Mouse (Mus musculus): ENCODE results near the gene Klk1b5.
"Not testable (repeated sequence)": the region's sequence is repeated elsewhere in the genome, so short reads cannot be mapped to it uniquely, and the experiment has no call there.

Gene Klk1b5

GRCm38 (mm10) chr7:44215645-44216044 lies at the start of gene Klk1b5:
Klk1b5 (plus strand) TSS chr7:44215945.
- no peak for DNase-seq (ENCODE audit: low spot score in 2 of 2)

GRCm38 (mm10) chr7:44179299-44180045 lies 36.3 kb upstream of the Klk1b5 start:
- DNase-seq (ENCODE audit: low spot score in 2 of 2) = no peak

GRCm38 (mm10) chr7:44186516-44186915 lies 29.2 kb upstream of the Klk1b5 start:
- not testable (repeated sequence) for DNase-seq (ENCODE audit: low spot score in 2 of 2)

GRCm38 (mm10) chr7:44187936-44188335 lies 27.8 kb upstream of the Klk1b5 start, which contains the start of gene Klk1b24:
Klk1b24 (plus strand) TSS chr7:44188236.
- DNase-seq (ENCODE audit: low spot score in 2 of 2) = not testable (repeated sequence)

GRCm38 (mm10) chr7:44193466-44193865 lies 22.3 kb upstream of the Klk1b5 start:
- DNase-seq (ENCODE audit: low spot score in 2 of 2) = not testable (repeated sequence)

- DNase-seq (ENCODE audit: low spot score in 2 of 2) = no peak
Observed at GRCm38 (mm10) chr7:44197891-44198290, 17.9 kb upstream of the Klk1b5 start, which contains the start of gene Klk1b3. Klk1b3 (plus strand) TSS chr7:44198191.

- DNase-seq (ENCODE audit: low spot score in 2 of 2) = not testable (repeated sequence)
Observed at GRCm38 (mm10) chr7:44207135-44207534, 8.6 kb upstream of the Klk1b5 start, which contains the start of gene Klk1b4. Klk1b4 (plus strand) TSS chr7:44207435.

GRCm38 (mm10) chr7:44208307-44208706 lies 7.4 kb upstream of the Klk1b5 start:
- DNase-seq (ENCODE audit: low spot score in 2 of 2) = no peak

- DNase-seq (ENCODE audit: low spot score in 2 of 2) = not testable (repeated sequence)
Observed at GRCm38 (mm10) chr7:44221601-44222000, 5.9 kb downstream of the Klk1b5 start.

- not testable (repeated sequence) for DNase-seq (ENCODE audit: low spot score in 2 of 2)
Observed at GRCm38 (mm10) chr7:44222335-44222734, 6.6 kb downstream of the Klk1b5 start.

- DNase-seq (ENCODE audit: low spot score in 2 of 2) = no peak
Observed at GRCm38 (mm10) chr7:44225076-44225475, 9.3 kb downstream of the Klk1b5 start, which contains the start of gene Klk1. Klk1 (plus strand) TSS chr7:44225360.

GRCm38 (mm10) chr7:44235909-44236308 lies 20.2 kb downstream of the Klk1b5 start, which contains the start of gene Gm36864:
Gm36864 (plus strand) TSS chr7:44236177.
- no peak for DNase-seq (ENCODE audit: low spot score in 2 of 2)

- no peak for DNase-seq (ENCODE audit: low spot score in 2 of 2)
Observed at GRCm38 (mm10) chr7:44239913-44240312, 24.2 kb downstream of the Klk1b5 start.

GRCm38 (mm10) chr7:44240712-44241111 lies 25.0 kb downstream of the Klk1b5 start:
- no peak for DNase-seq (ENCODE audit: low spot score in 2 of 2)

- DNase-seq (ENCODE audit: low spot score in 2 of 2) = no peak
Observed at GRCm38 (mm10) chr7:44241163-44241562, 25.4 kb downstream of the Klk1b5 start.

- DNase-seq (ENCODE audit: low spot score in 2 of 2) = no peak
Observed at GRCm38 (mm10) chr7:44244080-44244479, 28.3 kb downstream of the Klk1b5 start.

GRCm38 (mm10) chr7:44246055-44246983 lies 30.6 kb downstream of the Klk1b5 start, which contains the start of the genes 1700028J19Rik and 2410002F23Rik:
1700028J19Rik (minus strand) TSS chr7:44246695.
2410002F23Rik (plus strand) TSS chr7:44246722.
- peak; percentile 93 to 96 for DNase-seq (ENCODE audit: low spot score in 2 of 2)

- DNase-seq (ENCODE audit: low spot score in 2 of 2) = no peak
Observed at GRCm38 (mm10) chr7:44246984-44247470, 31.3 kb downstream of the Klk1b5 start.

- no peak for DNase-seq (ENCODE audit: low spot score in 2 of 2)
Observed at GRCm38 (mm10) chr7:44247971-44248370, 32.2 kb downstream of the Klk1b5 start.

GRCm38 (mm10) chr7:44249248-44249647 lies 33.5 kb downstream of the Klk1b5 start:
- no peak for DNase-seq (ENCODE audit: low spot score in 2 of 2)

GRCm38 (mm10) chr7:44250732-44251275 lies 35.1 kb downstream of the Klk1b5 start:
- not testable (repeated sequence) for DNase-seq (ENCODE audit: low spot score in 2 of 2)
